Mouse (Mus musculus): Measurements from ENCODE around the gene St6galnac5.
"Not testable (repeated sequence)": the region's sequence is repeated elsewhere in the genome, so short reads cannot be mapped to it uniquely, and the experiment has no call there.

St6galnac5 gene

DNA sequence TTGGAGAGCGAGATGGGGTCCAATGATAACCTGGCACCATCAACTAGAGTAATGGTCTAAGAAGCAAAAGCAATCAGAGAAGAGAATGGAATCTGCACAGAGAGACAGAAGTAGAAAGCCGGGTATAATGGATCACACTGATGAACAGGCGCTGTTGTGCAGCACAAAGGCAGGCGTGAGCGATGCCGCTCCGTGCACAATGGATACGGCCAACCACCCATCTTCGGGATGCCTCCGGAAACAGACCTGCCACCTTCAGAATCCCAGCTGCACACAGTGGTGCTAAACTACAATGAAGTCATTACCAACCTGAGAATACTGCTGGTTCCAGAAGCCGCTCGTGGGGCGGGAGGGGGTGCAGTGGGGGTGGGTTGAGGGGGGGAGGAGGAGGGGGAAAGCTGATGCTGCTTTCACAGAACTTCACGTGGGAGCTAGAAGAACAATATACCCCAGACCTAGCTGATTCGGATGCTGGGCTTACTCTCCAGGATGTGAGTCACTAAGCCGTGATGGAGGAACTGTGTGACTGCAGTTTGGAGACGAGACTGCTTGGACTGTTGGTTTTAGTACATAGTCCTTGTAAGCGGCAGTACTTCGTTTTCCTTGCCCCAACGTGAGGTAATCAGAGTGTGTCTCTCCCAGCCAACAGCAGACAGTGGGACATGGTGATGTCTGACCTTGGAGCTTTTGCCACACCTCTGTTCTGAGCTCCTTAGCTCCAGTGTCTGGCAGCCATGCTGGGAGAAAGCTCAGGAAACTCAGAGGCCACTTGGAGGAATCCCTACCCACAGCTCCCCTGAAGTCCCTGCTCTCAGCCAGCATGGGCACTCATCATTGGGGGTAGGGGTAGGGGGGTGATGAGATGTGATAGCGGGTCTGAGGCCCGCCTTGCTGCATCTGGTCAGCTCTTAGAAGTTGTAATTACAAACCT, 115.7 kb downstream of the St6galnac5 start:
- DNase-seq (ENCODE audit: low spot score) = no peak

DNA sequence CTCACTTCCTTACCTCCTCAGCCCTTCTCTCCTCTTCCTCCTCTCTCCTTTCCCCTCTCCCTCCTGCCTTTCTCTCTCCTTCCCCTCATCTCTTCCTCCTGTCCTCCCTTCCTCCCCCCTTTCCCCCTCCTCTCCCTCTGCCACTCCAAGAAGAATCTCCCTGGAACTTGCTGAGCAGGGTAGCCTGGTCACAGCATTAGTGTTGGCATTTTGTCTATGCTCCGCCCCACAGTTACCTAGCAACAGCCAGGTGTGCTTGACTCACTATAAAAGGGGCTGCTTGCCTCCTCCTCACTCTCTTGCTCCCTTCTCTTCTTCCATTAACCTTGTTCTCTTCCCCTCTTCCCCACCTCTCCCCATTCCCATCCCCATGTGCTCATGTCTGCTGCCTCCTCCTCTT, 120.1 kb downstream of the St6galnac5 start:
- DNase-seq (ENCODE audit: low spot score) = no peak

DNA sequence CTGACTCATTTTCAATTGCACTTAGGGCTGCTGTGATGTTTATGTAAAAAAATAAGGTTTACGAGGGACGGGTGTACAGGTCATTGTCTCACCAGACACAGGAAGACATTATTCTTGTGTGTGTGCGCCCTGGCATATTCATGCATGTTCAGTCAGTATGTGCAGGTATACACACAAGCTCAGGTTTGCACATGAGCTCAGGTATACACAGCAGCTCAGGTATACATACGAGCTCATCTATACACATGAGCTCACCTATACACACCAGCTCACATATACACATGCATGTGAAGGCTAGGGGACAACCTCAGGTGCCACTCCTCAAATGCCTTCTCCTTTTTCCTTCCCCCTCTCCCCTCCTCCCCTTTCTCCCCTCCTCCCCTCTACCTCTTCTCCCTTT, 120.6 kb downstream of the St6galnac5 start:
- DNase-seq (ENCODE audit: low spot score) = no peak

DNA sequence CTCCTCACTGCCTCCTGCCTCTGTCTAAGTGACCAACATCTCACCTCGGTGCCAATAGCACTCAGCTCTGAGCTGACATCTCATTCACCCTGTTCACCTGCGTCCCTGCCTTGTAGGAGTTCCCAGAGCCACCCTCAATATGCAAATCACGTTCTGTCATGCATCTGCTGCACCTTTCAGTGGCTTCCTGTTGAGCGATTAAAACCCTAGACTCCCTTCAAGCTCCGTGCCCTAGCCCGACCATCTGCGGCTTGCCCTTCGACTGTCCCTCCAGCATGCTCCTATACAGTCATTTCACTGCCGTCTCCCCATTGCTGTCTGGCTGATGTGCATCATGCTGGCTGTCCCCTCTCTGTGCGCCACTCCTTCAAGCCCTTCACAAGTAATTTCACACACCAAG, 126.0 kb downstream of the St6galnac5 start:
- DNase-seq (ENCODE audit: low spot score) = no peak

DNA sequence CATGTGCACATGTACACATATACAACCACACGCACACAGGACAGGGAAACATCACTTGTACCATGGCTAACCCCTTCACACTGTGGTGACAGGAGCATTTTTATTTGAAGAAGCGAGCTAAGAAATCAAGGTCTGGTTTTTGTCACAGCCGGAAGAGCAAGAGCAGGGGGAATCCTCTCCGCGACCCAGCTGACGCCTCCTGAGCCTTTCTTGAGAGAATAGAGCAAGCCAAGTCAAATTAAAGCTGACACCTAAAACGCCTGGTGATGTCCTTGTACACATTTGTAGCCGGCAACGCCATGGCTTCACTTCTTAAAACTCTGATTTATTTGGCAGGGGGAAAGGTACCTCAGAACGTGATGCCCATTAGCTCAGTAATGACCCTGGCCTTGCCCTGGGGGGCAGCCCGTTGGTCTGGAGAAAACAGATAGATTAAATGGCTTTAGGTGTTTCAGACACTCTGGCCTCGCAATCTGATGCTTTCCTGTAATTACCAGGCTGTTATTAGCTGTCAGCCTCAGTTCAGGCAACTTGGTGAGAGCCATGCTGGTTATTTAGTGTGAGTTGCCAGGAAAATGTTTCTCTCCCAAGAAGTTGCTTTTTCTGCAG, 126.9 kb downstream of the St6galnac5 start:
- DNase-seq (ENCODE audit: low spot score) = no peak

DNA sequence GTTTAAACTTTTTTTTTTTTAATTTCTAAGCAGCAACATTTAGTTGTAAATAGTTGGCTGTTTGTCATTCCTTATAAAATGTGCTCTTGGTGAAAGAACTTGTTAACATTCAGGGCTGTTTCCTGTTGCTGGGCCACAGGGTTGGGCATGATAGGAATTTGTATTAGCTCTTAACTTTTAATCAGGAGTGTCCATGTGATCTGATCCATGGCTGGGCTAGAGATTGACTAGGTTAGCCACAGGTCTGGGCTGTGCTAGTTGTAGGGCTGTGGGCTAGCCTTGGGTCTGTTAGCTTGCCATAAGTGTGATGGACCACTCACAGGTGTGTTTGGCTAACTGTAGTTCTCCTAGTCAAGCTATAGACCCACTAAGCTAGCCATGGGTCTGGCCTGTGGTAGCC, 138.1 kb downstream of the St6galnac5 start:
- DNase-seq (ENCODE audit: low spot score) = no peak

DNA sequence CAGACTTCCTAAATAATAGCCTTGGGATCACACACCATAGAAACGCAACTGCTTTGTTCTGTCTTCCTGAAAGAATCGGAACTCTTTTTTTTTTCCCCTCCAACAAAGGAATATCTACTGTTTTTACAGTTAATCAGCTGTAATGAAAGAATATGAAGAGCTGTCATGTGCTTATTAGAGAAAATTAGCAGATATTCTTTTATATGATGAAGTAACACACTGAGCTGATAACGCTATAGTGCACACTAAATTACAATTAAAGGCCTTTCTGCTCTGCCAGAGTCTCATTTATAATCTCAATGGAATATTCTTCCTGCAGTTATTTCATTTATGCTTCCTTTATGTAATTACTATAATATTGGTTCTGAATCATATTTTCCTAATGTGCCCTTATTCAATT, 139.4 kb downstream of the St6galnac5 start:
- DNase-seq (ENCODE audit: low spot score) = no peak

DNA sequence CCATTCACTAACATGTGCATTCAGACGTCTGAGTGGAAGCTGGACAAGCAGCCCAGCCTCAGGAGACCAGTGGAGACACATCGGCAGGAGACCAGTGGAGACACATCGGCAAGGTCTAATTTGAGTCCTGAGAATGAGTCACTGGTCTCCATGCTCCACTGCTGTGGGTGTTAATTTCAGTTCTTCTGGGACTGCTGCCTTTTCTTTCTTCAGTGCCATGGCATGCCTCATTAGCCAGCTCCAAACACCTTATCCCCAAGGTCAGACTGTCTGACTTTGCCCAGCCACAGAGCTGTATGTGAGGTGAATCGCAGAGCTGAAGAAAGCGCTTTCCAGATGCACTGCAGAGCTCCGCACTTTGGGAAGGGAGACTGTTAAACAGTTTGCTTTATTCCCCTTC, 140.8 kb downstream of the St6galnac5 start:
- no peak for DNase-seq (ENCODE audit: low spot score)

DNA sequence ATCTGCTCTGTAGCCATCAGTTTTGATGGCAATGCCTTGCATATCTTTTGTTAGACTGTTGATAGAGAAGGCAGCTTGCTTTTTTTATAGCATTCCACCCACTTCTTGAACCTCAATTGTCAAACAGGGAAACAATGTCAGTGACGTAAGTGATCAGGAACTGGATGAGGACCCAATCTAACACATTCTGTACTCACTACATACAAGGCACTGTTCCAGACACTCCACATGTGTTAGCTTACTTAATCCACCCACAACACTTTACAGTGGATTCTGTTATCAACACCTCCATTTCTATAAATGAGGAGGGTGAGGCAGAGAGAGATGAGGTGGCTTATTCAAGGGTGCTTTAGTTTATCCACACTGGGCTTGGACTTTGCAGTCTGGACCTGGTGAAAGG, 144.1 kb downstream of the St6galnac5 start:
- DNase-seq (ENCODE audit: low spot score) = no peak

DNA sequence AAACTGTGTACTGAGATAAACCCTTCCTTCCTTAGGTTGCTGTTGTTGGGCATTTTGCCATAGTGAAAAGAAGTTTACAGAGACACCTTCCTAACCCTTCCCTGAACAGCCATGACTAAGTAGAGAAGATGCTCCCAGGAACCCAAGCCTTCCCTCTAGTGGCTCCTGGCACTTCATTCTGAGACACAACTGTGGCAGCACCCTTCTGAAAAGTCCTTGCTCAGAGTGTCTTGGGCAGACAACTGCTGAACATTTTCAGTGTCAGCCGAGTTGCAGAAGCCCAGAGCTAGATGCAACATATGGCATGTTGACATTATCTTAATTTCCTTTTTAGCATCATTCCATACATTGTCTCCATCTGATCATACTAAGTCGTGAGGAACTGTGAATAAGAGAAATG, 144.6 kb downstream of the St6galnac5 start:
- DNase-seq (ENCODE audit: low spot score) = no peak

DNA sequence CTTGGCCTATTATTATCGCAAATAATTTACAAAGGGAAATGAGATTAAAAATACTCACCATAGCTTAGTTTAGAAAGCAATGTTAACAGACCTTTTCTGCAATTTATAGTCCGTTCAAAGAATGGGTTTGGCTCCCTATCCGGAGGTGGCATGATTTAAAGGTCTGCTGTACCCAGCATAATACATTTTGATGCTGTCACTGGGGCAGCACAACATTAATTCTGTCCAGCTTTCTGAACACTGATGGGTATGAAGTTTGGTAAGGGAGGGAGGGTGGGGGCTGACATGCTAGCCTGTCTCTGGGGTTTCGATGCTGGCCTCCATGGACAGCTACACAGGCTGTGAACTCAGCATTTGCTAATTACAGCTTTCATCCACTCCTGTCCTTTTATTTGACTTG, 149.6 kb downstream of the St6galnac5 start:
- DNase-seq (ENCODE audit: low spot score) = no peak

DNA sequence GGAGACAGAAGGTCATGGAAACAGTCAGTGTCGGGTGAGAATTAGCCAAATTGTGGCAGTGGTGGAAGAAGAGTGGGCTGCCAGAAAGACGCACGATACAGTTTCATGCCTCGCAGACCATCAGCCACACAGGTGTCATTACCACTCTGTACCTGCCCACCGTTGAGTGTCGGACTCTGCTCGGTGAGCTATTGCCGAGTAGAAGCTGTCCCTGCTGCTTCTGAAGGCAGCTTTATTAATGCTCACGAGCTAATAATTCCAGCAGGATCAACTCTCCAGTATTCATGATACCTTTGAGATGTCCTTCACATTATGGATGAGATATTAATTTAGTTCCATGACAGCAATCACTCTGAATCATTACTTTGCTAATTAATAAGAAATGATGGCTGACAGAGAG, 150.1 kb downstream of the St6galnac5 start:
- no peak for DNase-seq (ENCODE audit: low spot score)

DNA sequence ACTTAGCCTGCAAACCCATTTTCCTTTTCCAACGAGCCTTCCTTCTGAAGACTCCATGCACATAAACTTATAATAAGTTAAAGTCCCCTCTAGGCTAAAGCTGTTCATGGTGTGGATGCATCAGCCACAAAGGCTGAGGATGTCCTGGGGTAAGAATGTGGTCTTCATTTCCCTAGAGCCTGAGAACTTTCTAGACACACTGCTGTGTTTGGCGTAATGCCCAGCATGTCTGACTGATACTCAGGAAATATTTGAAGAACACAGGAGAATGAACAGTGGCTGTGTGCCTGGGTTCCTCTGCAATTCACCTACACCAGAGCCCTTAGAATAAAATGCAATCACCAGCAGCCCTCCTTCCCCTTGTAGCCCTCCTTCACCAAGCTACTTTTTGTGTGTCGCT, 150.7 kb downstream of the St6galnac5 start:
- no peak for DNase-seq (ENCODE audit: low spot score)

DNA sequence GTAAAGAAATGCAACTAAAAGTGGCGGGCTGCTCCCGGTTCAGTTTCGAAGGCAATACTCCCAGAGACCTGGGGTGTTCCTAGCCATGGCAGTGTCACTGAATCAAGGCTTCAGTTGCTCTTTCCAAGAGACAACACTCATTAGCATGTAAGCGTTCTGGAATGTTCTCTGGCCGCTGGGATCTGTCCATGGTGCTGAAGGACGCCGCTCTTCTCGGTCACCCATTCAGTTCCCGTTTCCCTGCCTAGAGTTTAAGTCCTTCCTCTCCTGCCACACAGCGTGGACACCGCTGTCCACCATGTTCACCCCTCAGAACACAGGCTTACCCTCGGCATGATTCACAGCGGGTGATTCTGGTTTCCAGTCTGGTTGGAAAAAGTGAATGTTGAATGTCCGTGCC, 160.8 kb downstream of the St6galnac5 start:
- peak; percentile 87 for DNase-seq (ENCODE audit: low spot score)

DNA sequence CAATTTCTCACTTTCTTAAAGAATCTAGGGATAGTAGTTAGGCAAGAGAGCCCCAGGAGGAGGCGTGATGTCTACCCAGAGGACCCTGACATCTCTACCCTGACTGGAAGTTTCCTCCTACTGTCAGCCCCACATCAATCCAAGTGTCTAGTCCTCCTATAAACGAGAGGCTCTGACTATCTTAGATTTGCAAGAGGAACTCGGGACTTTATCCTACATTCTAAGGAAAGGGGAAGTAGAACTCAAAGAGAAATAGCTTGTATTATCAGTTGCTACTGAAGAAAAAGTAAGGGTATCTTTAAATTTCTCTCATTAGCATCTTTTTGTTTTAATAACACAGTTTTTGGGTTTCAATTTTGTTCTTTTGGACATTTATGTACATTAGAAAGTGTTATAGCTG, 161.6 kb downstream of the St6galnac5 start:
- DNase-seq (ENCODE audit: low spot score) = no peak

DNA sequence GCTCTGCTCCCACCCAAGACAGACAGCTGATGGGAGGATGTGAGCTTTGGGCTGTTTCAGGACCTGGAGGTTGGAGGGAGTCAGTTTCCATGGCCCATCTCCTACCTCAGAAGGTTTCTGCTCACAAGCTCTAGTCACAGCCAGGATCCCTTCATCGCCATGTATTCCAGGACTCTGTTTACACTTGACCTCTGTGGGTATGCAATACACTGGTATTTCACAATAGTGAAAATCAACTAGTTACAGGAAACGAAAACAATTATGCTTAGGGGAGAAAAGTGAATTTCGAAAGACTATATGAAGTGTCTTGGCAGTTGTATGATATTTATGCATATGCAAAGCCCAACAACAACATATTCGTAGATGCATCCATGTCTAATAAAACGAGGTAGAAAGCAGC, 166.9 kb downstream of the St6galnac5 start:
- DNase-seq (ENCODE audit: low spot score) = no peak

DNA sequence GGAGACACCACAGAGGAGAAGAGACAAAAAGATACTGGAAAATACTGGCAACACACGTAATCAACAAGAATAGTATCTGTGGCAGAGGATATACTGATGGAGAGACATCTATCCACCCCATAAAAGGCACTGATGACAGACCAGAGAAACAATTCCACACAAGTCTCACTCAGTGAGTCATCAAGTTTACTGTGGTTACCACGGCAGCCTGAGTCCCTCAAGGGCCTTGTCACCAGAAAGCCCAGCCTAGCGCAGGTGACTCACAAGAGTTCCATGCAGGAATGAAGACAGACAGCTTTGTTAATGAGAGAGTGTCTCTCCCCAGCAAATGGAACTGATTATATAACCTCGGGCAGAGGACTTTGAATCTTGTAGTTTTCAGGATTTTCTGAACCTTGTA, 168.1 kb downstream of the St6galnac5 start:
- DNase-seq (ENCODE audit: low spot score) = no peak

DNA sequence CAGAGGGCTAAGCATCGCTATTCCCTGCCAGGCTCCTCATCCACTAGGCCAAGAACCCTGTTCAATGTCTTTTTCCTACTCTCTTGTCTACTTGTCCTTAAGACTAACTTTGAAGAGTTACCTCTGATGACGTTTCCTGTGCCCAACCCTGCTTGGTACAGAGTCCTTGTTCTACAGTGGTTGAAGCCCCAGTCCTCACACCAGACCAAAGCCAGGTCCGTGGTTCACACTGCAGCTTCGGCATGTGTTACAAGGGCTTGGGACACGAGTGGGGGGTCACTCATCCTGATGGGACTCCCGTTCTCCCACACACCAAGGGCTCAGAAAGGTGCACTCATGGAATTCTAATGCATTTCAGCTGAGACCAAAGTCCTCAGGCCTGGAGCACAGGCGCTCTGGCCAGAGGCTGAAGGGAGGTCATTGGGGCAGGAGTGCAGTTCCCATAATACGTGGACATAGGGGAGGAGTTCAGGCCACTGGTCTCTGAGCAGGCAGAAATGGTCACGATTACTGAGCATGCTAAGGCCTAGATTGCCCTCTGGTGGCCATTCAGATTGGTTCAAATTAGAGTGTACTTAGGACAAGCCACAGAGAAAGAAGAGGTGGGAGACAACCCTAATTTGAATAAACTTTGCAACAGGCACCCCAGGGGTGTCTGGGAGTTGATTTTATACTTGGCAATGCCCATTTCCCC, 182.2 kb downstream of the St6galnac5 start:
- DNase-seq (ENCODE audit: low spot score) = peak; percentile 50

DNA sequence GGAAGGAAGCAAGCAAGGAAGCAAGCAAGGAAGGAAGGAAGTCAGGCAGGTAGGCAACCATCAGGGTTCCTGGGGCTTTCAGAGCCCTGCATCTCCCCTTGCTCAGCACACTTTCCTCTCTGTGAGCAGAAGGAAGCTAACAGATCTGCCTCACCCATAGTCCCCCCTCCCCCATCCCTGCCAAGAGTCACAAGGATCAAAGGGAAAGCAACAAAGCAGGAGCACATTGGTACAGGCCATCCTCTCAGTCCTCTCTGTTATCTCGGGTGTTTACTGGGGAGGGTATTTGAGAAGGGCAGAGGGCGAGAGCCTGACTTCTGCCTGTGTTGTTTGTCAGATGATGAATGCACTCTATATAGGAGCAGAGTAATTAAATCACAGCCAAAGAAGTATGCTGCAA, 184.7 kb downstream of the St6galnac5 start:
- no peak for DNase-seq (ENCODE audit: low spot score)

DNA sequence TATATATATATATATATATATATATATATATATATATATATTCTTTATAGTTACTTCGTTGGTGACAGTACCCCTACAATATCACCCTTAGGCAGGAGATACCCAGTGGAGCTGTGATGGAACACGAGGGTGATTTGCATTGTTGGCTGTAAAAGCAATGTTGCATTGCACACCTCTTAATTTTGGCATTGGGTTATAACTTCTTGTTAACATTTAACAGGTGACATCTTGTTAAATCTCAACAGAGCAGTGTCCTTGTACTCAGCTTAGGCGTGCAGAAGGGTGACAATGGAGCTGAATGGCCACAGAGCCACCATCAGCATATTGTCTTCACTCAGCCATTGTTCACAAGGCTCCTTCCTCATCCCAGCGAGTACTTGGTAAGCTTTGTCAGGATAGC, 185.8 kb downstream of the St6galnac5 start:
- no peak for DNase-seq (ENCODE audit: low spot score)

DNA sequence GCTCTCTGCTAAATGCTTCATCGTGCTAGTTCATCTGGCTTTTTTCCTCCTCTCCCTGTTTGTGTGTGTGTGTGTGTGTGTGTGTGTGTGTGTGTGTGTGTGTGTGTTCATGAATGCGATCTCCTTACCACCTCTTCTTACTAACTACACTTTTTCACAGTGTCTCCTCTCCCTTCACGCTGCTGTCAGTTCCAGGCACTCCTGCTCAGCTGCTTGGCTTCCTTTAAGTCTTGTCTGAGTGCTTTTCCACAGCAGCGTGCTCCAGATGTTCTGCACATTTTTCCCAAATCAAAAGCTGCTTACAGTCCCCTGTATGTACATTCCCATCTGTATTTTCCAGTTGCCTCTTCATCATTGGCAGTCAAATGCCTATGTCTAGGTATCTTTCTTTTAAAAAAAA, 189.0 kb downstream of the St6galnac5 start:
- no peak for DNase-seq (ENCODE audit: low spot score)

DNA sequence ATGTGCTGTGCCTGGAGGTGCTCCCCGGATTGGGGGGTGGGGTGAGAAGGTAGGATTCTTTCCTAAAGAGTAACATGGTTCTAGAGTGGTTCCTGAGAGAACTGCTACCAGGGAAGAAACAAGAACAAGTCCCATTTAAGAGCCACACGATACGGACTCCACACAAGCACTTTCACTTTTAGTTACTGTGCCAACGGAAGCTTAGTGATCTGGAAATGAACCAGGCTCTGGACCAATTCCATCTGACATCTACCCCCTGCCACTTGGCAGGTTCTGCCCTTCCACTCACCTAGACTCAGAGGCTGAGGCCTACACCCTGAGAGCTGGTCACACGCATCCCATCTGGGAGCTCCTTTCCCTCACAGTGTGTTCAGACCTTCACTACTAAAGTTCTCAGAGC, 189.4 kb downstream of the St6galnac5 start:
- no peak for DNase-seq (ENCODE audit: low spot score)

DNA sequence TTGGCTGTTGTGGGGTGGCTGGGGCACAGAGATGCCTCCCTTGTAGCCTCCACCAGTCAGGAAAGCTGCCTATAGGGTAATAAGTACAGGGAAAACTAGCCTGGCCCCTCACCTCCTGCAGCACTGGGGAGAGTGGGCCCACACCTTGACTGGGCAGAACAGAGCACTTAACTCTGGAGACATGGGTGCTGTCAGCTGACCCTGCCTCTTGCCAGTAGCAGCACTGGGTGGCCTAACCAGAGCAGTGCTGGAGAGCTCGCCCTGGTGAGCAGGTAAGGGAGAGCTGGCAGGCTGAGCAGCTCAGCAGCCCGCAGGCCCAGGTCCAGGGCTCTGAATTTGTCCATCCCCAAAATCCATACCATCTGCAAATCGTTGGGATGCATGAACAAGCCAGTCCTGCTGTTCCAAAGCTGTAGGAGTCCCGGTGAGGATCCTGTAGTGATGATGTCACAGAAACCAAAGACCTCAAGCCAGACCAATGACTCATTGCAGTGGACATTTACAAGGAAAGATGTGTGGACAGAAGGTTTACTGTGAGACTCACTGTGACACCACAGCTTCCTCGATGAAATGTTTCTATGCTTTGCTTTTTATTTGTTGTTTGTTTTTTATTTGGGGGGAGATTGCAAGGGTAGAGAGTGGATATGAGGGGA, 193.6 kb downstream of the St6galnac5 start:
- not testable (repeated sequence) for DNase-seq (ENCODE audit: low spot score)
